Mouse (Mus musculus): ENCODE results near the gene Tmem39a. TPM values are rescaled to one million over a fixed set of nuclear protein-coding genes. Genes with fewer than 3 reads are reported as not detected.

Gene Tmem39a
- polyA plus RNA-seq, 1 experiment = 126 TPM

DNA sequence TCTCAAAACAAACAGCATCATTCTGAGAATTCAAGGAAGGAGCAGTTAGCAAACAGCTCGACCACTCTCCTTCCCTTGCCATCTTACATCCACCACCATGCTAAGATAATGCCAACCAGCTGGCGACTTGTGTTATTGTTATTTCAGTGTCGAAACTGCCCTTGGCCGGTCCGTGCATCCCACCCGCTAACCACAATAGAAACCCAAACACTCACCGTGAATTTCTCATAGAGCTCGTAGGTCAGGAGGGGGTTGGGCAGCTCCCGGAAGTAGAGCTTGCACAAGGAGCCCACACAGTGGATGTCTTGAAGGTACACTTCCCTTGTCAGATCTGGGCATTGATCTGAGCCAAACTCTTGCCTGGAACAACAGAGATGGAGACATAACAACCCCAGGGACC is 78.2 kb downstream of the Tmem39a start:
- TF ChIP-seq CTCF (IDR thresholded peaks at IDR 0.05; ENCODE audit: borderline replicate concordance, control insufficient read depth, extremely low read depth, insufficient read depth, low read length, poor library complexity) = no peak
- no peak for TF ChIP-seq POLR2A (IDR thresholded peaks at IDR 0.05; ENCODE audit: control insufficient read depth, extremely low read depth, insufficient read depth, low read length, poor library complexity)
- H3K27ac ChIP-seq (ENCODE audit: control insufficient read depth, insufficient read depth, low read length) = peak overlapping the region; percentile 78
- H3K27me3 ChIP-seq (ENCODE audit: control insufficient read depth, insufficient read depth, low read length) = no peaks in the 10 kb centered on the region
- DNase-seq = peak; percentile 34
- 0 out of 2 replicates have a peak overlapping the region, but pooled peaks have one; percentile 16 for H3K4me3 ChIP-seq (ENCODE audit: control insufficient read depth, insufficient read depth, low read length)
- 53% methylated on average over 9 of the region's 9 CpGs for WGBS
- peaks cover 14% of the 10 kb centered on the region for H3K4me1 ChIP-seq (replicated peaks; ENCODE audit: control insufficient read depth, insufficient read depth, low read length)
- no peaks in the 10 kb centered on the region for H3K36me3 ChIP-seq (ENCODE audit: control insufficient read depth, insufficient read depth, low read length)

DNA sequence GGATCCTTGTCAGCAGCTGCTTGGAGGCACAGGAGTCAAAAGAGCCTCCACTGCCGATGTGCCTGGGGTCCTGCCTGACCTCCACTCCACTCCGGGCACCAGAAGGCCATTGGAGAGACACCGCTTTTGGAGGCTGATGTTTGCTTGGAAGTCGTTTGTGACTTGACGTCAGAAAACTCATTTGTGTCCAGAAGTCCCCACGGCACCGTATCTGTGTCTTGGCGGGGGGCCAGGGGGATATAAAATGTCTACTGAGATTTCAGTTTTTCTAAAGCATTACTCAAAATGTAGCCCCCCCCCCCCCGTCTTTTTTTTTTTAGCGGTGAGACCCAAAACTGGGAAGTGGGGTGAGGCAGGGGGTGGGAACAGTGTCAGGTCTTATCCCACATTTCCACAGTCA is 78.6 kb downstream of the Tmem39a start:
- DNase-seq = no peak
- 88% methylated on average over 10 of the region's 10 CpGs for WGBS
- Histone ChIP-seq H3K36me3 (ENCODE audit: control insufficient read depth, insufficient read depth, low read length) (no peaks in the 10 kb centered on the region), H3K4me3 (ENCODE audit: control insufficient read depth, insufficient read depth, low read length) (no peak overlapping the region), H3K27ac (ENCODE audit: control insufficient read depth, insufficient read depth, low read length) (no peak overlapping the region), H3K4me1 (replicated peaks; ENCODE audit: control insufficient read depth, insufficient read depth, low read length) (peaks cover 14% of the 10 kb centered on the region), H3K27me3 (ENCODE audit: control insufficient read depth, insufficient read depth, low read length) (no peaks in the 10 kb centered on the region)
- no peak for TF ChIP-seq CTCF (IDR thresholded peaks at IDR 0.05; ENCODE audit: borderline replicate concordance, control insufficient read depth, extremely low read depth, insufficient read depth, low read length, poor library complexity)
- TF ChIP-seq POLR2A (IDR thresholded peaks at IDR 0.05; ENCODE audit: control insufficient read depth, extremely low read depth, insufficient read depth, low read length, poor library complexity) = no peak

Other genes starting within 250 kb of the Tmem39a start
- 0.05 and 0.12 TPM in 2 replicates for gene Maats1, start 216.6 kb upstream of the Tmem39a start, polyA plus RNA-seq (2012; rRNA removed)
- 61.0 and 68.7 TPM in 2 replicates for gene Cox17, start 211.7 kb upstream of the Tmem39a start, polyA plus RNA-seq (2012; rRNA removed)
- gene Gm21987, start 211.7 kb upstream of the Tmem39a start, polyA plus RNA-seq (2012; rRNA removed) = not detected in 2 replicates
- gene Popdc2, start 196.5 kb upstream of the Tmem39a start, polyA plus RNA-seq (2012; rRNA removed) = 3.1 and 33.2 TPM in 2 replicates
- 4.1 and 5.5 TPM in 2 replicates for gene Pla1a, start 125.6 kb upstream of the Tmem39a start, polyA plus RNA-seq (2012; rRNA removed)
- gene Adprh, start 106.0 kb upstream of the Tmem39a start, polyA plus RNA-seq (2012; rRNA removed) = 49.8 and 54.2 TPM in 2 replicates
- gene Cd80, start 103.1 kb upstream of the Tmem39a start, polyA plus RNA-seq (2012; rRNA removed) = 3.5 and 5.2 TPM in 2 replicates
- 25.0 and 30.7 TPM in 2 replicates for gene Timmdc1, start 36.0 kb upstream of the Tmem39a start, polyA plus RNA-seq (2012; rRNA removed)
- 27.6 and 34.8 TPM in 2 replicates for gene Poglut1, start 8.4 kb upstream of the Tmem39a start, polyA plus RNA-seq (2012; rRNA removed)
- 10.2 and 11.4 TPM in 2 replicates for gene Arhgap31, start 154.6 kb downstream of the Tmem39a start, polyA plus RNA-seq (2012; rRNA removed)
- gene B4galt4, start 183.6 kb downstream of the Tmem39a start, polyA plus RNA-seq (2012; rRNA removed) = 2.1 TPM in 2 replicates
- gene Upk1b, start 241.6 kb downstream of the Tmem39a start, polyA plus RNA-seq (2012; rRNA removed) = 1.4 and 2.9 TPM in 2 replicates